Mouse (Mus musculus) hindbrain, embryonic 13.5 days (tissue): Measurements from ENCODE around the gene Fam213b. TPM values are rescaled to one million over a fixed set of nuclear protein-coding genes. Genes with fewer than 3 reads are reported as not detected.

Experiments
- ATAC-seq: fragments of 200-750 bp; cut with Nextera tagmentation; 2 replicates; pipeline ENCODE4 v1.8.0; 2017; ENCODE audit warnings: moderate TSS enrichment; ENCODE audit not compliant: low FRiP score
- H3K27ac ChIP-seq: fragments of 300-500 bp; sonication (generic); 2 replicates; pipeline ENCODE4 v1.5.1; 2015; ENCODE audit warnings: inconsistent platforms, mild to moderate bottlenecking, moderate library complexity
- H3K27me3 ChIP-seq: fragments of 300-500 bp; sonication (generic); 2 replicates; pipeline ENCODE4 v1.6.1; 2015; ENCODE audit warnings: mild to moderate bottlenecking, inconsistent platforms
- H3K36me3 ChIP-seq: fragments of 300-500 bp; sonication (generic); 2 replicates; pipeline ENCODE4 v1.6.1; 2015; ENCODE audit warnings: mild to moderate bottlenecking, inconsistent platforms
- H3K4me1 ChIP-seq: fragments of 300-500 bp; sonication (generic); replicated peaks from 2 replicates; pipeline ENCODE4 v1.6.1; 2015; ENCODE audit warnings: inconsistent platforms
- H3K4me2 ChIP-seq: fragments of 300-500 bp; sonication (generic); 2 replicates; pipeline ENCODE4 v1.6.1; 2015; ENCODE audit warnings: inconsistent platforms, mild to moderate bottlenecking, moderate library complexity
- H3K4me3 ChIP-seq: fragments of 300-500 bp; sonication (generic); 2 replicates; pipeline ENCODE4 v1.5.1; 2015; ENCODE audit warnings: mild to moderate bottlenecking, inconsistent platforms
- H3K9ac ChIP-seq: fragments of 300-500 bp; sonication (generic); 2 replicates; pipeline ENCODE4 v1.6.1; 2015; ENCODE audit warnings: mild to moderate bottlenecking, inconsistent platforms
- H3K9me3 ChIP-seq: fragments of 300-500 bp; sonication (generic); 2 replicates; pipeline ENCODE4 v1.6.1; 2016; ENCODE audit warnings: inconsistent platforms
- WGBS: fragments of 180-500 bp; shearing (Covaris S2); methylation state at CpG from one replicate; pipeline ENCODE4 v1.1.7; 2015; 5-methylcytosine and 5-hydroxymethylcytosine counted together
- polyA plus RNA-seq: library from polyadenylated mRNA; unstranded; fragments of >200 nt; fragmentation: Nextera tagmentation; extraction: Ambion mirVana; gene quantifications from 2 replicates; pipeline ENCODE4 v1.2.1, GENCODE M21; 2015

Fam213b gene
- polyA plus RNA-seq, 1 experiment from 2014 or later, result 44.1 TPM

GRCm38 (mm10) chr4:154895549-154895948 is 3.4 kb downstream of the Fam213b start:
- H3K9me3 ChIP-seq, result no peaks in the 10 kb centered on the region
- peaks cover 22% of the 10 kb centered on the region for H3K4me1 ChIP-seq
- H3K9ac ChIP-seq, result no peak overlapping the region
- 81% methylated on average over 5 of the region's 5 CpGs for WGBS
- H3K36me3 ChIP-seq, result no peaks in the 10 kb centered on the region; the same call in 1 of the 2 replicates
- H3K4me2 ChIP-seq, result no peak overlapping the region
- H3K27me3 ChIP-seq, result peaks cover 4% of the 10 kb centered on the region; the same call in 1 of the 2 replicates
- no peak for ATAC-seq
- no peak overlapping the region for H3K4me3 ChIP-seq
- H3K27ac ChIP-seq, result no peak overlapping the region

GRCm38 (mm10) chr4:154890887-154891286 is 8.0 kb downstream of the Fam213b start:
- Histone ChIP-seq H3K36me3 (no peaks in the 10 kb centered on the region; the same call in 1 of the 2 replicates), H3K9ac (no peak overlapping the region), H3K27me3 (no peaks in the 10 kb centered on the region; the same call in none of the 2 replicates), H3K27ac (no peak overlapping the region), H3K9me3 (no peaks in the 10 kb centered on the region), H3K4me3 (no peak overlapping the region), H3K4me1 (no peaks in the 10 kb centered on the region), H3K4me2 (no peak overlapping the region)
- WGBS, result 90% methylated on average over 14 of the region's 14 CpGs
- no peak for ATAC-seq

- Histone ChIP-seq H3K9ac (no peak overlapping the region), H3K4me1 (no peaks in the 10 kb centered on the region), H3K27ac (no peak overlapping the region), H3K27me3 (no peaks in the 10 kb centered on the region; the same call in 1 of the 2 replicates), H3K9me3 (no peaks in the 10 kb centered on the region), H3K36me3 (no peaks in the 10 kb centered on the region), H3K4me3 (no peak overlapping the region), H3K4me2 (no peak overlapping the region)
- no peak for ATAC-seq
- WGBS, result 83% methylated on average over 15 of the region's 15 CpGs
Measured at GRCm38 (mm10) chr4:154887593-154888250, 11.2 kb downstream of the Fam213b start.

GRCm38 (mm10) chr4:154886876-154887592 is 11.9 kb downstream of the Fam213b start:
- H3K27ac ChIP-seq, result 0 out of 2 replicates have a peak overlapping the region, but pooled peaks have one; percentile 18
- H3K27me3 ChIP-seq, result no peaks in the 10 kb centered on the region; the same call in 1 of the 2 replicates
- H3K4me1 ChIP-seq, result no peaks in the 10 kb centered on the region
- no peaks in the 10 kb centered on the region for H3K36me3 ChIP-seq
- no peak overlapping the region for H3K4me3 ChIP-seq
- WGBS, result 63% methylated on average over 12 of the region's 13 CpGs
- 0 out of 2 replicates have a peak, but pooled peaks have one; percentile 32 for ATAC-seq
- no peak overlapping the region for H3K4me2 ChIP-seq
- H3K9me3 ChIP-seq, result no peaks in the 10 kb centered on the region
- no peak overlapping the region for H3K9ac ChIP-seq

- ATAC-seq, result no peak
- no peaks in the 10 kb centered on the region for H3K36me3 ChIP-seq
- H3K4me3 ChIP-seq, result no peak overlapping the region
- H3K9ac ChIP-seq, result no peak overlapping the region
- no peak overlapping the region for H3K27ac ChIP-seq
- no peak overlapping the region for H3K4me2 ChIP-seq
- WGBS, result 89% methylated on average over 11 of the region's 11 CpGs
- no peaks in the 10 kb centered on the region for H3K4me1 ChIP-seq
- no peaks in the 10 kb centered on the region for H3K9me3 ChIP-seq
- peaks cover under 1% of the 10 kb centered on the region; the same call in 1 of the 2 replicates for H3K27me3 ChIP-seq
Measured at GRCm38 (mm10) chr4:154885416-154885815, 13.5 kb downstream of the Fam213b start.

GRCm38 (mm10) chr4:154882014-154882659 is 16.8 kb downstream of the Fam213b start:
- no peak for ATAC-seq
- 29% methylated on average over 14 of the region's 14 CpGs for WGBS
- H3K27me3 ChIP-seq, result peaks cover 2% of the 10 kb centered on the region; the same call in 1 of the 2 replicates
- H3K36me3 ChIP-seq, result no peaks in the 10 kb centered on the region
- H3K9ac ChIP-seq, result no peak overlapping the region
- H3K4me1 ChIP-seq, result peaks cover 8% of the 10 kb centered on the region
- H3K9me3 ChIP-seq, result no peaks in the 10 kb centered on the region
- no peak overlapping the region for H3K4me2 ChIP-seq
- H3K4me3 ChIP-seq, result no peak overlapping the region
- H3K27ac ChIP-seq, result no peak overlapping the region

- H3K4me1 ChIP-seq, result peaks cover 8% of the 10 kb centered on the region
- H3K4me3 ChIP-seq, result no peak overlapping the region
- 89% methylated on average over 6 of the region's 6 CpGs for WGBS
- H3K27me3 ChIP-seq, result peaks cover 2% of the 10 kb centered on the region; the same call in 1 of the 2 replicates
- H3K36me3 ChIP-seq, result no peaks in the 10 kb centered on the region
- H3K4me2 ChIP-seq, result no peak overlapping the region
- ATAC-seq, result no peak
- no peak overlapping the region for H3K9ac ChIP-seq
- no peak overlapping the region for H3K27ac ChIP-seq
- H3K9me3 ChIP-seq, result no peaks in the 10 kb centered on the region
Measured at GRCm38 (mm10) chr4:154880730-154881129, 18.2 kb downstream of the Fam213b start.

GRCm38 (mm10) chr4:154877864-154878548 is 20.9 kb downstream of the Fam213b start:
- H3K27me3 ChIP-seq, result 0 out of 2 replicates have a peak, but pooled peaks cover 5% of the 10 kb centered on the region
- H3K4me3 ChIP-seq, result peak overlapping the region; percentile 34
- peak overlapping the region; percentile 57 for H3K4me2 ChIP-seq
- H3K4me1 ChIP-seq, result peaks cover 8% of the 10 kb centered on the region
- peak; percentile 97 for ATAC-seq
- H3K9ac ChIP-seq, result peak overlapping the region; percentile 62
- H3K27ac ChIP-seq, result peak overlapping the region; percentile 72
- no peaks in the 10 kb centered on the region for H3K36me3 ChIP-seq
- no peaks in the 10 kb centered on the region for H3K9me3 ChIP-seq
- 14% methylated on average over 18 of the region's 18 CpGs for WGBS

- peaks cover 20% of the 10 kb centered on the region for H3K27me3 ChIP-seq
- no peak for ATAC-seq
- H3K9ac ChIP-seq, result no peak overlapping the region
- H3K27ac ChIP-seq, result no peak overlapping the region
- WGBS, result 73% methylated on average over 6 of the region's 6 CpGs
- no peak overlapping the region for H3K4me2 ChIP-seq
- H3K9me3 ChIP-seq, result no peaks in the 10 kb centered on the region
- H3K4me3 ChIP-seq, result no peak overlapping the region
- no peaks in the 10 kb centered on the region for H3K36me3 ChIP-seq
- peaks cover 10% of the 10 kb centered on the region for H3K4me1 ChIP-seq
Measured at GRCm38 (mm10) chr4:154873186-154873585, 25.7 kb downstream of the Fam213b start.

- peak; percentile 62 for ATAC-seq
- Histone ChIP-seq H3K4me2 (peak overlapping the region; percentile 46), H3K27me3 (peaks cover 23% of the 10 kb centered on the region), H3K4me3 (peak overlapping the region; percentile 28), H3K36me3 (no peaks in the 10 kb centered on the region), H3K27ac (no peak overlapping the region), H3K9me3 (no peaks in the 10 kb centered on the region), H3K9ac (peak overlapping the region; percentile 68; the same call in 1 of the 2 replicates), H3K4me1 (peaks cover 9% of the 10 kb centered on the region)
- WGBS, result under 1% methylated on average over 13 of the region's 13 CpGs
Measured at GRCm38 (mm10) chr4:154871757-154872251, 27.1 kb downstream of the Fam213b start.

GRCm38 (mm10) chr4:154870721-154871120 is 28.2 kb downstream of the Fam213b start:
- no peak overlapping the region for H3K4me2 ChIP-seq
- WGBS, result 71% methylated on average over 4 of the region's 4 CpGs

More at GRCm38 (mm10) chr4:154870721-154871120, 28.2 kb downstream of the Fam213b start:
- Histone ChIP-seq H3K27me3 (peaks cover 23% of the 10 kb centered on the region), H3K36me3 (no peaks in the 10 kb centered on the region), H3K9ac (no peak overlapping the region), H3K9me3 (no peaks in the 10 kb centered on the region), H3K27ac (no peak overlapping the region), H3K4me3 (no peak overlapping the region), H3K4me1 (peaks cover 9% of the 10 kb centered on the region)
- ATAC-seq, result no peak
